Mouse (Mus musculus) cerebellum, postnatal 36 days (tissue): ENCODE results near the gene Slc44a4.
A peak's percentile ranks its signal among the peaks of the same experiment; 100 is the strongest.
"Not testable (repeated sequence)": the region's sequence is repeated elsewhere in the genome, so short reads cannot be mapped to it uniquely, and the experiment has no call there.

ENCODE experiments used
- DNase-seq, 2 experiments: peaks; one replicate each; pipeline ENCODE4 v3.0.0; 2021 to 2022; ENCODE audit warnings: mixed read lengths in 2 of 2

Gene Slc44a4

DNA sequence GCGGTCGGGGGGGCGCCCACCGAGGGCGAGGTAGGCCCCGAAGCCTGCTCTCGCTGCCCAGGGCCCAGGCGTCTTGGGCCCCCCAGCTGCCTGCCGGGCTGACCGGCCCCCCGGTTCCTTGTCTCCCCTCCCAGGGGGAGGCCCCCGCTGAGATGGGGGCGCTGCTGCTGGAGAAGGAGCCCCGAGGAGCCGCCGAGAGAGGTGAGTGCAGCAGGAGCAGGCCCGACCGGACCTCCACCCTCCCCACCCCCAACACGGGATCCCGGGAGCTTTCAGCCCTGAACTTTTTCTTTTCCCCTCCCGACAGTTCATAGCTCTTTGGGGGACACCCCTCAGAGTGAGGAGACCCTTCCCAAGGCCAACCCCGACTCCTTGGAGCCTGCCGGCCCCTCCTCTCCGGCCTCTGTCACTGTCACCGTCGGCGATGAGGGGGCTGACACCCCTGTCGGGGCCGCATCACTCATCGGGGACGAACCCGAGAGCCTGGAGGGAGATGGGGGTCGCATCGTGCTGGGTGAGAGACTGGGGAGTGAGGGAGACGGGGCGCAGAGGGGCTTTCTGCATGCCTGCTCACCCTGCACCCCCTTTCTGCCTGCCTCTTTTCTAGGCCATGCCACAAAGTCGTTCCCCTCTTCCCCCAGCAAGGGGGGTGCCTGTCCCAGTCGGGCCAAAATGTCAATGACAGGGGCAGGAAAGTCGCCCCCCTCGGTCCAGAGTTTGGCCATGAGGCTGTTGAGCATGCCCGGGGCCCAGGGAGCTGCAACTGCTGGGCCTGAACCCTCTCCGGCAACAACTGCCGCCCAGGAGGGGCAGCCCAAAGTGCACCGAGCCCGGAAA is 15.0 kb upstream of the Slc44a4 start:
- peak; percentile 28 to 33 for DNase-seq

DNA sequence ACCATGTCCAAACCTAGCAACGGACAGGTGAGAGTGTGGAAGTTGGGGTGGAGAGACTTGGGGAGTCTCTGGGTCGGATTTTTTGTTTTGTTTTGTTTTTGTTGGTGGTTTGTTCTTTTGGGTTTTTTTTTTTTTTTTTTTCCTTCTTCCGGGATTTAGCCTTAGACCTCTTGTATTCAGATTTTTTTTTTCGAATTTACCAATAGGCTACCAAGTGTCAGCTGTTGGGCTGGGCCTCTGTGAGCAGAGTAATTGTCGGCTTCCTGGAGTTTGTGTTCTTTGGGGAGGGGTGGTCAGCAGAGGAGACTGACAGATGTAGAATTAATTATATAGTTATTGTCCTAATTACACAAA is 14.4 kb upstream of the Slc44a4 start:
- no peak for DNase-seq

DNA sequence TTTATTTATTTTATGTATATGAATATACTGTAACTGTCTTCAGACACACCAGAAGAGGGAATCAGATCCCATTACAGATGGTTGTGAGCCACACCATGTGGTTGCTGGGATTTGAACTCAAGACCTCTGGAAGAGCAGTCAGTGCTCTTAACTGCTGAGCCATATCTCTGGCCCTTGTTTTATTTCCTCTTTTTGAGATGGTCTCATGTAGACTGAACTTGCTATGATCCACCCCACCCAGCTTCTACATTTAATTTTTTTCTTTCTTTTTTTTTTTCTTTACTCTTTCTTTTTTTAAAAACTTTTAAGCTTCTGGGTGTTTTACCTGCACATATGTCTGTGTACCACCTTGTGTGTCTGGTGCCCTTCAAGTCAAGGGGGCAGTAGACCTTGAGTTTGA is 13.4 kb upstream of the Slc44a4 start:
- DNase-seq, result not testable (repeated sequence)

DNA sequence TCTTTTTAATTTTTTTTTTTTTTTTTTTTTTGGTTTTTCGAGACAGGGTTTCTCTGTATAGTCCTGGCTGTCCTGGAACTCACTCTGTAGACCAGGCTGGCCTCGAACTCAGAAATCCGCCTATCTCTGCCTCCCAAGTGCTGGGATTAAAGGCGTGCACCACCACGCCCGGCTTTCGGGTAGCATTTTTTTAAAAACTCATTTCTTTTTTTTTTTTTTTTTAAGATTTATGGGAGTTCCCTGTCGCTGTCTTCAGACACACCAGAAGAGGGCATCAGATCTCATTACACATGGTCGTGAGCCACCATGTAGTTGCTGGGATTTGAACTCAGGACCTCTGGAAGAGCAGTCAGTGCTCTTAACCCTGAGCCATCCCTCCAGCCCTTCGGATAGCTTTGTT is 12.3 kb upstream of the Slc44a4 start:
- DNase-seq, result not testable (repeated sequence)

DNA sequence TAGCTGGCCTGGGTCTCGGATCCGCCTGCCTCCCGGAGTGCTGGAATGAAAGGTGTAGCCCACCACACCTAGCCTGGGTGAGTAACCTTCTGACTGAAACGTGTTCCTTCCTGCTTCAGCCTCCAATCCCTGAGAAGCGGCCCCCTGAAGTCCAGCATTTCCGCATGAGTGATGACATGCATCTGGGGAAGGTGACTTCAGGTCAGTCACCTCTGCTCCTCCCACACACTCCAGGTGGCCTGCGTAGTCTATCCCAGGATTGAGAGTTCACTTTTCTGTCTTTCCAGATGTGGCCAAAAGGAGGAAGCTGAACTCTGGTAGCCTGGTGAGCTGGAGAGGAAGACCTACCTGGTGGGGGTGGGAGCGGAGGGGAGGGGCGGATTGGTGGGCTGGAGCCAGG is 11.4 kb upstream of the Slc44a4 start:
- no peak for DNase-seq

DNA sequence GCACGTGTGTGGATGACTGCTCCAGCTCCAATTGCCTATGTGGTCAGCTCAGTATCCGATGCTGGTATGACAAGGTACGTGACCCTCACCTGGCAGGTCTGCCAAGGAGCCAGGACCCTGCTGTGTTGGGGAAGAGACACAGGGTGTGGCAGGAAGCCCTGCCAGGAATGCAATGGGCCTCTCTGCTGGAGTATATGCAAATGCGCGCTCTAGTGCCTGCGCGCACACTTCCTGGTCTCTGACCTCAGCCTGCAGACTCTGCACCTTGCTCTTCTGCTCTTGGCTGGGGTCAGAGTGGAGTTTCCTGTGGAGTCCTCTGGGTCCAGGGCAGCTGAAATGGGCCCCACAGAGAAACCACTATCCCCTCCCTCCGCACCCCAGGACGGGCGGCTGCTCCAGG is 3.3 kb upstream of the Slc44a4 start:
- DNase-seq, result no peak

DNA sequence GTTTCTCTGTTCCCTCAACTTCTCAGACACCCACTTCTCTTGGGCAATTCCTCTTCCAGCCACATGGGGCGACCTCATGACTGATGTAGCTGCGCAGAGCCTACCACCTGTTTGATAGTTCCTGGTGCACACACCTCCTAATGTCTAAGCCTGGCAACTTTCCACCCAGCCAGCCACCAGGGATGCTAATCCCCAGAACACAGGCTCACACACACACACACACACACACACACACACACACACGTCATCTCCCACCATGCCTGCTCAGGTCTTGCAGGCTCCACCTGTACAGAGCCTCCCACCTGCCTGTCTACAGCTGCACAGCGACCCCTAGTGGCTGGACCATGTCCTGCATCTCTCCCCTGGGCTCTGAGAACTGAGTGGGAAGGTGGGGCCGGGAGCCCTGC is 2.3 kb upstream of the Slc44a4 start:
- peak; percentile 75 to 78 for DNase-seq

DNA sequence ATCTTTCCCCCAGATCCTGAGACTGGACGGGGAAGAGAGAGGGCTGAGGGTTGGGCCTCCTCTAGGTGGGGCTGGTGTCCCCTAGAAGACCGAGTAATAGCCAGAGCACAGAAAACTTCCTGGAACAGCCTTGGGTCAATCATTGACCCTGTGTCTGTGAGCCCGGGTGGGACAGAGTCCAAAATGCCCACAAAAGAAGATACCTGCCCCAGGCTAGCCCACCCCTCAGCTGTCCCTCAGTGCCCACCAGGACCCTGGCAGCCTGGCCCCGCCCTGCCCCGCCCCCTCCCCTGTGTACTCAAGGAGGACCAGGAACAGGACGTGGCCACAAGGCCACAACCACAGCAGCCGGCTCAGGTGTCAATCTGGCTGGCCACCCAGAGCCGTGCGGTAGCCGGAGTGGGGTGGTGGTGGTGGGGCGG is 1.2 kb downstream of the Slc44a4 start:
- DNase-seq, result no peak

DNA sequence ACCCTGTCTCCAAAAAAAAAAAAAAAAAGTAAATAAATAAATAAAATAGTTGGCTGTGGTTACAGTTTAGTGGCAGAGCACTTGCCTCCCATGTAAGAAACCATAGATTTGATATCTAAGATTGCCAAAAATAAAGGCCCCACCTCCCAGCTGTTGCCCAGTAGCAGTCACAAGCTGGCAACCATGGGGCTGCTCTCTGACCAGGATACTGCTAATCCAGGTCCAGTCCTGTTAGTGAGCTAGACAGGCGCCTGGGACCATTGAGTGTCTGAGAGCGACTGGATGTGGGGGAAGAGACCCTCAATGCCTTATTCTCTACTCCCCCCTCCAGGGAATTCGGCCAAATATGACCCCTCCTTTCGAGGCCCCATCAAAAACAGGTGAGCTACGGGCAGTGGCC is 2.0 kb downstream of the Slc44a4 start:
- DNase-seq, result no peak

DNA sequence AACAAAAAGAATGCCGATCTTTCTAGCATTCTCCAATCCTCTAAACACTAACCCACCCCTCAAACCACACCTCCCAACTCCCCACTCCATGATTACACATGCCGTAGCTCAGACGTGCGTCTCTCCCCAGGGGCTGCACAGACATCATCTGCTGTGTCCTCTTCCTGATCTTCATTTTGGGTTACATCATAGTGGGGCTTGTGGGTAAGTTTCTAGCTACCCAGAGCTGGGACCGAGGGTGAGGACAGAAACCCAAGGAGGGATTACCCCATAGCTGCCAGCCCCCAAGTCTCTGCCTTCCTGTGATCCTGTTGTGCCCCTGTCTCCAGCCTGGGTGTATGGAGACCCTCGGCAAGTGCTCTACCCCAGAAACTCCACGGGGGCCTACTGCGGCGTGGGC is 2.9 kb downstream of the Slc44a4 start:
- no peak for DNase-seq

DNA sequence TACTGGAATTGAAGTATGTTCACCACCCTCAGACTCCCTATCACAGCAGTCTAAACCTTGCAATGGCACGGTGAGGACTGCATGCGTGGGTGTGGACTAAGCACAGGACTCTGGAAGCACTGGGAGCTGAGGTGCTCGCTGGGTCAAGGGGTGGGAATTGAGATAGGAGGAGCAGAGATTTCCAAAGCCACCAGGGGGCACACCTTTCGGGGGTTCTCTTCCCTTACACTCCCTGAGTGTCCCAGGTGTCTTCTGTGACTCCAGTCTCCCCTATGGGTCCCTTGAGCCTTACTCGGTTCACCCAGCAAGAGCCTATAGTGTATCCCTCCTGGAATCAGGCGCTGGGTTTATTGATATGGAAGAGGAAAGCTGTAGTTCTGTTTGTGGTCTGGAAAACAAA is 8.7 kb downstream of the Slc44a4 start:
- no peak for DNase-seq

DNA sequence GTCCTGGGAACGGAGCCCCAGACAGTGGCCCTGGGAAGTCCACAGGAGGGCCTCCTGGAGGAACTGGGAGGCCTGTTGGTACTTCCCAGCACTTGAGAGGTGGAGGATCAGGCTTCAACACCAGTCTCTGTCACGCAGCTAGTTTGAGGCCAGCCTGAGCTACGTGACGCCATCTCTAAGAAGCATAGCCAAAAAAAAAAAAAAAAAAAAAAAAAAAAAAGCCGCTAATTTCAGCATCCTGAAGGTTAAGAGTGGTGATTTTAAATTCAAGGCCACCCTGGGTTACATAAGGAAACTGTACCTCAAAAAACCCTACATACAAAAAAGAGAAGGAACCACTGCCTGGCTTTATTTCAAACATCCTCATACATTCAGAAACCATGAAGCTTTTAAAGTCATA is 10.0 kb downstream of the Slc44a4 start:
- no peak for DNase-seq

DNA sequence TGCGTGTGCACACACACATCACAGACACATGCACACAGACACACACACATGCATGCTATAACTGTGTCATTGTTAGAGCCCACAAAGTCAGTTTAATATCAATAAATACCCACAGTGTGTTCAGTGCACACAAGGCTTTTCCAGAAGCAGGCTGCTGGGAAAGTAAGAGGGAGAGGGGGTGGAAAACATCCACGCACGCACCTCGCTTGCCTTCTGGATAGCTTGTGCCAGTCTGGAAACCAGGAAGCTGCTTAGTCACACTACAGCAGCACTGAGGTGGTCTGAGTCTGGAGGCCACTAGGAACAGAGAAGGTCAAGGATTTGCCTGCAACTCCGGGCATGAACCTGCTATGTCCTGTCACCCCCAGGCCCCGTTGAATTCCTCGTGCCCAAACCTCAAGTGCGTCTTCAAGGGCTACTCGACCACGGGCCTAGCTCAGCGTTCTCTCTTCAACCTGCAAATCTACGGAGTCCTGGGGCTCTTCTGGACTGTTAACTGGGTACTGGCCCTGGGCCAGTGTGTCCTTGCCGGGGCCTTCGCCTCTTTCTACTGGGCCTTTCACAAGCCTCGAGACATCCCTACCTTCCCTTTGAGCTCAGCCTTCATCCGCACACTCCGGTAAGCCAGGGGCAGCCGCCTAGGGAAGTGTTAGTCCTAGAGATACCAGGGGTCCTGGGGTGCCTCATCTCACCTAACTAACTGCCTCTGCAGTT is 13.2 kb downstream of the Slc44a4 start:
- no peak for DNase-seq

DNA sequence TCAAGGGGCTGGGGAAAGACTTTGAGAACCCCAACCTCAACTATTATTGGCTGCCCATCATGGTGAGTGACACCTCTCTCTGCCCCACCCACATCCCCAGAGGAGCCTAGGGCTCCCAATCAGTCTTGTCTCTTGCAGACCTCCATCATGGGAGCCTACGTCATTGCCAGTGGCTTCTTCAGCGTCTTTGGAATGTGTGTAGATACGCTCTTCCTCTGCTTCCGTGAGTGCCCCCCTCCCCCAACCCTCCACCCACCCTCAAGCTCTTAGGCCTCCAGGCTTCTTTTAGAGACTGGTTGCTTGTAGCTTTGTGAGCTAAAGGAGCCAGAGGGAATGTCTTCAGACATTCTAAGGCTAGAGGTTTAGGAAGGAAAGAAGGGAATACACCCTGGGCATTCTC is 14.6 kb downstream of the Slc44a4 start:
- DNase-seq, result no peak

DNA sequence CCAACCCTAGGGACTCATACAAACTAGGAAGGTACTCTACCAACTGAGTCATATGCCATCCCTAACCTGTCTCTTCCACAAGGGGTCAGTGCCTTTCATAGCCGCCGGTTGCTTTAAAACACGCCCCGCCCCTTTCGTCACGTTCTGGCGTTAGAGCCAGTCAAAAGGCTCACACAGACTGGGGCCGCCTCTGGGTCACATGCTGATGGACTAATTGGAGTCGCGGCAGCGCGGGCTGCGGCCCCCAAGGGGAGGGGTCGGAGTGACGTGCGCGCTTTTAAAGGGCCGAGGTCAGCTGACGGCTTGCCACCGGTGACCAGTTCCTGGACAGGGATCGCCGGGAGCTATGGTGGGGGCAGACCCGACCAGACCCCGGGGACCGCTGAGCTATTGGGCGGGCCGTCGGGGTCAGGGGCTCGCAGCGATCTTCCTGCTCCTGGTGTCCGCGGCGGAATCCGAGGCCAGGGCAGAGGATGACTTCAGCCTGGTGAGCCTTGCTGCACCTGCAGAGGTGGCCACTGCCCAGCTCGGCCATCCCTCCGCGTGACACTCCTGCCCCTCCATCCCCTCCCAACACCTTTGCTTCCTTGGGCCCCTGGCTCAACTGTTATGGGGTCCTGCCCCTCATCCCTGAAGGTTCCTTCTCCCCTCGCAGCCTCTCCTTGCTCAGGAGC is 16.9 kb downstream of the Slc44a4 start, which contains the start of gene Neu1:
TSS of gene Neu1 (plus strand) at position 193 of the 674 bp plus-strand sequence.
- peak; percentile 99 for DNase-seq

DNA sequence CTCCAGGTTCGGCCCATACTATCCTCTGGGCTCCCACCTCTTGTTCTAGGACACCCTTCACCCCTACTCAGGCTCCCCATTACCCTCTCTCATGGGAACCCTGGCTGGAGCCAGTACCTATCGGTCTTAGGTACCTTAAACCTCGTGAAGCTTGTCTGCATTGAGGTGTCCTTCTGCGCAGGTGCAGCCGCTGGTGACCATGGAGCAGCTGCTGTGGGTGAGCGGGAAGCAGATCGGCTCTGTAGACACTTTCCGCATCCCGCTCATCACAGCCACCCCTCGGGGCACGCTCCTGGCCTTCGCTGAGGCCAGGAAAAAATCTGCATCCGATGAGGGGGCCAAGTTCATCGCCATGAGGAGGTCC is 17.5 kb downstream of the Slc44a4 start:
- peak; percentile 51 to 55 for DNase-seq

DNA sequence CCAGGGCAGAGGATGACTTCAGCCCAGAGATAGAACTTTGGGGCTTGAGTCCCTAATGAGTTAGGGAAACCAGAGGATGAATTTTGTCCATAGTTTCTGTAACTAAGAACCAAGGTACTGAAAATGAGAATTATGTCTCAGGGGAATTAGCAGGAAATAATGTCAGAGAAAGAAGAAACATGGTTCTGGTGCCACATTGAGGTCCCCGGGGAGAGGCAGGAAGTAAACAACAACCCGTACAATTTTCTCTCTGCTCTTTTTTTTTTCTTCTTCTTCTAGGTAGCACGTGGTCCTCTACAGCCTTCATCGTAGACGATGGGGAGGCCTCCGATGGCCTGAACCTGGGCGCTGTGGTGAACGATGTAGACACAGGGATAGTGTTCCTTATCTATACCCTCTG is 18.0 kb downstream of the Slc44a4 start:
- DNase-seq, result no peak

DNA sequence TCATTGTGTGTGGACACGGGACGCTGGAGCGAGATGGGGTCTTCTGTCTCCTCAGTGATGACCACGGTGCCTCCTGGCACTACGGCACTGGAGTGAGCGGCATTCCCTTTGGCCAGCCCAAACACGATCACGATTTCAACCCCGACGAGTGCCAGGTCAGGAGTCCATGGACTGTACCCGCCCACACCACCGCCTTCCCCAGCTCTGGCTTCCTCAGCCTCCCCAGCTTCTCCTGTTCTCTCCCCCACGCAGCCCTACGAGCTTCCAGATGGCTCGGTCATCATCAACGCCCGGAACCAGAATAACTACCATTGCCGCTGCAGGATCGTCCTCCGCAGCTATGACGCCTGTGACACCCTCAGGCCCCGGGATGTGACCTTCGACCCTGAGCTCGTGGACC is 19.8 kb downstream of the Slc44a4 start:
- no peak for DNase-seq

DNA sequence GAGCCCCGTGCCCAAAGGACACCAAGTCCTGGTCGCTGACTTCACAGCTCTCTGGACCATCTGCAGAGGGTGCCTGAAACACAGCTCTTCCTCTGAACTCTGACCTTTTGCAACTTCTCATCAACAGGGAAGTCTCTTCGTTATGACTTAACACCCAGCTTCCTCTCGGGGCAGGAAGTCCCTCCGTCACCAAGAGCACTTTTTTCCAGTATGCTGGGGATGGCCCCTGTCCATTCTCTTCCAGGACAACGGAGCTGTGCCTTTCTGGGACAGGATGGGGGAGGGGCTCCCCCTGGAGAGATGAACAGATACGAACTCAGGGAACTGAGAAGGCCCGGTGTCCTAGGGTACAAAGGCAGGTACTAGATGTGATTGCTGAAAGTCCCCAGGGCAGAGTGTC is 20.6 kb downstream of the Slc44a4 start:
- DNase-seq, result no peak

DNA sequence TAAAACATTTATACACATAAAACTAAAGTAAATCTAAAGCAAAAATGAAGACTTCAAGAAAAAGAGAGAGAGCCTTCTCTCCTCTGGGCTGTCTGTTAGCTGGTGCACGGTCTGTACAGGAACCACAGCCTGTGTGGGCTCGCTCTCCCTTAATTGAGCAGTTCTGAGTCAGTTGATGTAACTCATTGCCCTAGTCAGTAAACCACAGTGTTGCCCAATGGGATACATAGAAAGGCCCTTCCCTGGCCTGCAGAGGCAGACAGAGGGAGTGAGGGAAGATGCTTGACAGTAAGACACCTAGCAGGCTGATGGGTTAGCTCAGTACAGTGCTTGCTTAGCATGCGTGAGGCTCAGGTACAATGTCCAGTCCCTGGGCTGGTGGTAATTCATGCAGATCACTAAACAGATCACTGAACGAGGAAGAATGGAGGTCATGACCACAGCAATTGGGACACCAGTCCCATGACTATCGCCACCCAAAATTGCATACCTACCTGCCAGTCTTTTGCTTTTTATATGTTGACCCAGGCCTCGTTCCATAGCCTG is 23.8 kb downstream of the Slc44a4 start:
- DNase-seq, result no peak

DNA sequence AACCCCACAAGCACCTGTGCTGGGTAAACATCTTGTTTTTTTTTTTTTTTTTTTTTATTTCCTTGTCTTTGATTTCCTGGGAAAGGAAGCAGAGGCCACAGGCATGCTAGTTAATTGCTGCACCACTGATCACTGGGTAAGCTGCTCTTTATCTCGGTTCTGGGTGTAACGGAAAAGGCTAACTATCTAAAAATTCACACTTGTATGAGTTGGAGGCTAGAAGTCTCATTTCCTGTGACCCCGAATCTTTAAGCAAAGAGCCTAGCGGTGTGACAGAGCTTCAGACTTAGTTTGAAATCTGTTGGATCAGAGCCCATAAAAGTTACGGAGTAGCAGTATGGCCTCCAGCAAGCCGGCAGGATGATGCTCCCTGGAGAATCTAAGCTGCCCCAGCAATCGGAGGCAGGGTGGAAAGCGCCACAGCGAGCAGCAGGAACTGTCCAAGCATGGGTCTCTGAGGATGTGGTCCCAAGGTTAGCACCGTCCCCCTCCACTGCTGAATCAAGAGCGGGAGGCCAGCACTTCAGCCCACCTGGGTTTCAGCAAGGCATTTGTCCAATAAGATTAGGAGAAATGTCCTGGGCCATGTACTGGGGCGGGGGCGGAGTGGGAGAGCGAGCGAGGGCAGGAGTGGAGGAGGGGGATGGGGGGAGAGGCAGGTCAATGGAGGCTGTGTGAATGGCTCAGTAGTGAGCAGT is 27.2 kb downstream of the Slc44a4 start:
- no peak for DNase-seq

DNA sequence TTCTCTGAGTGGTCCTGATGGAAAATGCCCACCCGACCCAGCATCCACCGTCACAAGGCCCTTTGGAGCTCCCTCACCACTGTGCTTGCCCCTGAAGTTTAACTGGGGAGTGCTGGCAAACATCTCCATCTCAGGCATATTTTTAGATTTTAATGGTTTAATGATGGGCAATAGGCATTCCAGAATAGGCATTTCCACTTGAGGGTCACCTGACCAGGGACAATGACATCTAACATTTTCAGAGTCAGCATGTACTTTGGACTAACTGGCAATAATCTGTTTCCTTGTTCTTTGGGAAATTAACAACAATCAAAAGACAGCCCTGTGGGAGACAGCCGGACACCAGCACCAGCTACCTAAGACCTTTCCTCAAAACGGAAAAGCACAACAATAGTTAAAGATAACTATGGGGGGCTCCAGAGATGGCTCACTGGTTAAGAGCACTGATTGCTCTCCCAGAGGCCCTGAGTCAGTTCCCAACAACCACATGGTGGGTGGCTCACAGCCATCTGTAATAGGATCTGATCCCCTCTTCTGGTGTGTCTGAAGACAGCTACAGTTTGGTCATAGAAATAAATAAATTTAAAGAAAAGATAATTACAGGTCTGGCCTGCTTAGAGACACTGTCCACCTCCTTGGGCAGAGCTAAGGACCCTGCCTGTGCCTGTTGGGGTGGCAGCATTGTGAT is 29.0 kb downstream of the Slc44a4 start:
- no peak for DNase-seq
